Mouse (Mus musculus) midbrain, embryonic 10.5 days (tissue): ENCODE data around the gene Ezr. TPM values are rescaled to one million over a fixed set of nuclear protein-coding genes. Genes with fewer than 3 reads are reported as not detected.
A peak's percentile ranks its signal among the peaks of the same experiment; 100 is the strongest.
"Not testable (repeated sequence)": the region's sequence is repeated elsewhere in the genome, so short reads cannot be mapped to it uniquely, and the experiment has no call there.

Source experiments
- DNase-seq: peaks from one replicate; pipeline ENCODE4 v3.0.0-alpha.2; 2017; ENCODE audit warnings: low spot score
- H3K27ac ChIP-seq: fragments of 300-500 bp; sonication (generic); replicated peaks from 2 replicates; pipeline ENCODE4 v1.5.1; 2016; ENCODE audit warnings: mild to moderate bottlenecking
- H3K27me3 ChIP-seq: fragments of 300-500 bp; sonication (generic); 2 replicates; pipeline ENCODE4 v1.6.1; 2016; ENCODE audit warnings: low read depth, mild to moderate bottlenecking; ENCODE audit not compliant: poor library complexity, severe bottlenecking
- H3K36me3 ChIP-seq: fragments of 300-500 bp; sonication (generic); 2 replicates; pipeline ENCODE4 v1.6.1; 2016; ENCODE audit warnings: mild to moderate bottlenecking, moderate library complexity
- H3K4me1 ChIP-seq: fragments of 300-500 bp; sonication (generic); 2 replicates; pipeline ENCODE4 v1.6.1; 2016
- H3K4me3 ChIP-seq: fragments of 300-500 bp; sonication (generic); 2 replicates; pipeline ENCODE4 v1.5.1; 2016; ENCODE audit warnings: mild to moderate bottlenecking, moderate library complexity
- H3K9me3 ChIP-seq: fragments of 300-500 bp; sonication (generic); replicated peaks from 2 replicates; pipeline ENCODE4 v1.6.1; 2016; ENCODE audit warnings: mild to moderate bottlenecking
- WGBS: fragments of 180-500 bp; shearing (Covaris S2); methylation state at CpG from one replicate; pipeline ENCODE4 v1.1.7; 2016; 5-methylcytosine and 5-hydroxymethylcytosine counted together
- polyA plus RNA-seq: library from polyadenylated mRNA; unstranded; fragments of >200 nt; fragmentation: Nextera tagmentation; extraction: Ambion mirVana; gene quantifications from 2 replicates; pipeline ENCODE4 v1.2.1, GENCODE M21; 2016

The Ezr gene
- polyA plus RNA-seq, 1 experiment from 2014 or later, result 56.7 TPM

DNA sequence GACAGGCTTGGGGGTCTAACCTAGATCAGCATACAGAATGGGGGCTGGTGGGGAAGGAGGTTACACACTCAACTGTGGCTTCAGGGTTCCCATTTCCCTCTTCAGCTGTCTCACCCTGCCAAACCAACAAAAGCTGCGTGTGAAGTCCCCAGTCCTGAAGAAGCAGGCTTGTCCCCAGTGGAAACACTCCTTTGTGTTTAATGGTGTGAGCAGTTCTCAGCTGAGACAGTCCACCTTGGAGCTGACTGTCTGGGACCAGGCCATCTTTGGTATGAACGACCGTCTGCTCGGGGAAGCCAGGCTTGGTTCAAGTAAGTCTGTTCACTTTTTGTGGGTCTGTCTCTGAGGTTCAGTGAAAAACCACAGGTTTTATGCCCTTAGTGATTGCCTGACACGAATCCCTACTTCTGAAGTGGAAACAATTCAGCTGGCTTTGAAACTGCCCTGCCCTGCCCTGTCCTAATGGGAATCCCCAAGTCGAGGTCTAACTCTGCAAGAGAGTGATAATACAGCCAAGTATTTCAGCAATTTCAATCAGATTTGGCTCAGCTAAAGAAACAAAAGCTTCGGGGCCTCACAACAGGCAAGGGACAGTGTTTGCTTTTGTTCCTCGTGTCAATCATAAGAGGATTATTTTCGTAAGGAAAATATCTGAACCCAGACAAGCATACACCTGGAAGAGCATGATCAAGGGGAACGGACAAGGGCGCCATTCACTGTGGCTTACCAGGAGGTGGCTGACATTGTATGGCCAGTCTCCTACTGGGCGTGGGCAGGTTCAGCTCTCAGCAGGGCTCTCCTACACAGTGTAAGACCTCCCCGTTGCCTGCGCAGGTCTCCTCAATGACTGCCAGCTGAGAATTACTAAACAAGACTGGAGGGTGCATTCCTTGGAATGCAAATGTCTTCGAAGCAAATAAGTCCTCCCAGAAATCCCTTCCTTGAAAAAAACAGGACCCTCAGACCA, 46.0 kb downstream of the Ezr start:
- DNase-seq, result peak; percentile 43
- no peaks in the 10 kb centered on the region for H3K9me3 ChIP-seq
- no peak overlapping the region for H3K4me3 ChIP-seq
- WGBS, result 25% methylated on average over 15 of the region's 15 CpGs
- peaks cover 45% of the 10 kb centered on the region for H3K4me1 ChIP-seq
- H3K36me3 ChIP-seq, result peaks cover 30% of the 10 kb centered on the region
- H3K27me3 ChIP-seq, result no peaks in the 10 kb centered on the region; the same call in 1 of the 2 replicates
- H3K27ac ChIP-seq, result peak overlapping the region; percentile 57; the same call in 1 of the 2 replicates

- no peak overlapping the region for H3K27ac ChIP-seq
- peaks cover 28% of the 10 kb centered on the region for H3K4me1 ChIP-seq
- DNase-seq, result peak; percentile 9
- H3K4me3 ChIP-seq, result no peak overlapping the region
- H3K27me3 ChIP-seq, result no peaks in the 10 kb centered on the region; the same call in 1 of the 2 replicates
- peaks cover 13% of the 10 kb centered on the region for H3K36me3 ChIP-seq
- no peaks in the 10 kb centered on the region for H3K9me3 ChIP-seq
- WGBS, result 92% methylated on average over 12 of the region's 12 CpGs
Measured at GRCm38 (mm10) chr17:6734746-6735441, 47.7 kb downstream of the Ezr start.

- H3K27me3 ChIP-seq, result no peaks in the 10 kb centered on the region; the same call in 1 of the 2 replicates
- no peak overlapping the region for H3K27ac ChIP-seq
- H3K36me3 ChIP-seq, result no peaks in the 10 kb centered on the region
- peaks cover 34% of the 10 kb centered on the region for H3K4me1 ChIP-seq
- H3K4me3 ChIP-seq, result no peak overlapping the region
- 92% methylated on average over 10 of the region's 10 CpGs for WGBS
- no peak for DNase-seq
- H3K9me3 ChIP-seq, result no peaks in the 10 kb centered on the region
Measured at GRCm38 (mm10) chr17:6733322-6733875, 49.2 kb downstream of the Ezr start.

- peak; percentile 11 for DNase-seq
- Histone ChIP-seq H3K36me3 (no peaks in the 10 kb centered on the region), H3K4me1 (peaks cover 31% of the 10 kb centered on the region), H3K9me3 (no peaks in the 10 kb centered on the region), H3K27me3 (no peaks in the 10 kb centered on the region; the same call in 1 of the 2 replicates), H3K27ac (no peak overlapping the region), H3K4me3 (no peak overlapping the region)
- 92% methylated on average over 4 of the region's 4 CpGs for WGBS
Measured at GRCm38 (mm10) chr17:6732665-6733064, 49.9 kb downstream of the Ezr start.

- peaks cover 21% of the 10 kb centered on the region for H3K4me1 ChIP-seq
- no peak for DNase-seq
- no peaks in the 10 kb centered on the region for H3K36me3 ChIP-seq
- no peaks in the 10 kb centered on the region; the same call in 1 of the 2 replicates for H3K27me3 ChIP-seq
- WGBS, result 82% methylated on average over 12 of the region's 12 CpGs
- H3K4me3 ChIP-seq, result no peak overlapping the region
- no peak overlapping the region for H3K27ac ChIP-seq
- H3K9me3 ChIP-seq, result no peaks in the 10 kb centered on the region
Measured at GRCm38 (mm10) chr17:6731634-6732033, 51.0 kb downstream of the Ezr start.

GRCm38 (mm10) chr17:6731132-6731531, 51.5 kb downstream of the Ezr start:
- Histone ChIP-seq H3K4me1 (peaks cover 16% of the 10 kb centered on the region), H3K36me3 (no peaks in the 10 kb centered on the region), H3K4me3 (no peak overlapping the region), H3K9me3 (no peaks in the 10 kb centered on the region), H3K27me3 (no peaks in the 10 kb centered on the region; the same call in 1 of the 2 replicates), H3K27ac (no peak overlapping the region)
- WGBS, result 84% methylated on average over 8 of the region's 8 CpGs
- DNase-seq, result no peak

DNA sequence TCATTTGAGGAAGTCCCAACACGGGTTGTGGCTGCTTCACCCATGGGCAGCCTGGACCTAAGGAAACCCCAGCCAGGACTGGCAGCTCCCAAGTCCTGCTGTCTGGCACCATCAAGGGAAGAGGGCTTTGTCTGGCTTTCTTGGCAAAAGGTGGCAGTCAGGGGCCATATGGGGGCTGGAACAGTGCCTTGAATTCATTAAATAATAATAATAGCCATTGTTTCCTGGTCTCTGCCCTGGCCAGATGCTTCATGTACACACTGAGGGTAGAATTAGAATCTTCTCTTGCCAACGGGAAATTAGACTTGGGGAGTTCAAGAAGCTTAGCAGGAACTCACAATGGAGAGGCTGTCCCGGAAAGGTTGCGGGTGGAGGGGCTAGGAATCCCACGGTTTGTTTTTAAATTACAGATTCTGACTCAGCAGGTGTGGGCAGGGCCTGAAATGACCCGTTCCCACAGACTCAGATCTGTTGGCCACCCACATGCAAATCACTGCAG, 53.3 kb downstream of the Ezr start:
- DNase-seq, result peak; percentile 15
- WGBS, result 23% methylated on average over 6 of the region's 6 CpGs
- H3K27ac ChIP-seq, result no peak overlapping the region; the same call in 1 of the 2 replicates

DNA sequence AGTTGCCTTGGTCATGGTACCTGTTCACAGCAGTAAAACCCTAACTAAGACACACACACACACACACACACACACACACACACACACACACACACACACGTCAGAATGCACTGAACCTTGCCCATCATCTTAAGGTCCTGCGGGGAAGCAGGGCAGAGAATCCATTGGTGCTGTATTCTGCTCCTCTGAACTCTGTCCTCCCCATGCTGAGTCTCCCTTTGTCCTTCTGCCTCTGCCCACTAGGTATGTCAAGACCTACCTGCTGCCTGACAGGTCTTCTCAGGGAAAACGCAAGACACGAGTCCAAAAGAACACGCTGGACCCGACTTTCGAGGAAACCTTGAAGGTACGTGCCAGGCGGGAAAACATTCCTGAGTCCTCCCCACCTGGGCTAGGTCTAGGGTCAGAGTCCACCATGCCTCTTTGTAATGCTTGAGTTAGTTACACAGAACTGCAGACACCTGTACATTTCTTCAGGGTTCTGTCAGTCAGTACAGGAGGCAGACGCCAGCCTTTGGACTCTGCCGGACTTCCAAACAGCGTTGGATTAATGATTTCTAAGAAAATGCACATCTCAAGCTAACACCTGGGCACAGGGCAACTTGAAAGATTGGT, 54.5 kb downstream of the Ezr start:
- no peak overlapping the region for H3K27ac ChIP-seq
- H3K4me1 ChIP-seq, result peaks cover 11% of the 10 kb centered on the region
- no peak overlapping the region for H3K4me3 ChIP-seq
- no peaks in the 10 kb centered on the region for H3K36me3 ChIP-seq
- H3K9me3 ChIP-seq, result no peaks in the 10 kb centered on the region
- WGBS, result 97% methylated on average over 12 of the region's 12 CpGs
- no peak for DNase-seq
- no peaks in the 10 kb centered on the region for H3K27me3 ChIP-seq

More for the DNA sequence above, 53.3 kb downstream of the Ezr start:
- H3K9me3 ChIP-seq, result no peaks in the 10 kb centered on the region
- peaks cover 11% of the 10 kb centered on the region for H3K4me1 ChIP-seq
- no peaks in the 10 kb centered on the region for H3K36me3 ChIP-seq
- no peaks in the 10 kb centered on the region for H3K27me3 ChIP-seq
- H3K4me3 ChIP-seq, result no peak overlapping the region

- DNase-seq, H3K36me3 ChIP-seq, H3K9me3 ChIP-seq, H3K27me3 ChIP-seq, H3K27ac ChIP-seq, H3K4me3 ChIP-seq, H3K4me1 ChIP-seq: not testable (repeated sequence)
- 87% methylated on average over 8 of the region's 8 CpGs for WGBS
Measured at GRCm38 (mm10) chr17:6713944-6714343, 68.6 kb downstream of the Ezr start.

DNA sequence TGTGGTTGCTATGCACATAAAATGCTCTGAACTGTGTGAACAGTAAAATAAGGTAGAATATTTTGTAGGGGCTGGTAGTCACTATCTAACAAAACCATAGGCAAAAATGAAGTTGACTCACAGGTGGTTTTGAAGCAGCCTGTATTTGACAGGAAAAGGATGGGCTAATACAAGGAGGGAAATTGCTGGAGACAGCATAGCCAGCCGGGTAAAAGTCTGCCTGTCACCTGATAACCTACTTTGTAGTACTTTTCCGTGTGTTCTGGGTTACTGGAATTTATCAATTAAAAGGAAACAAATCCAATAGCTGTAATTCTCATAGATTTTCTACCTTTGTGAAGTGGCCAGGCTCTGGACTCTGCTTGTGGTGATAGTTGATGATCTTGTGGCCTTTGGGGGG, 69.1 kb downstream of the Ezr start:
- not testable (repeated sequence) for H3K36me3 ChIP-seq, H3K4me1 ChIP-seq, H3K27me3 ChIP-seq, DNase-seq, H3K4me3 ChIP-seq, H3K27ac ChIP-seq, H3K9me3 ChIP-seq
- 88% methylated on average over 2 of the region's 2 CpGs for WGBS

- H3K4me1 ChIP-seq, DNase-seq, H3K9me3 ChIP-seq, H3K4me3 ChIP-seq, H3K27me3 ChIP-seq, H3K36me3 ChIP-seq, H3K27ac ChIP-seq: not testable (repeated sequence)
- 69% methylated on average over 2 of the region's 2 CpGs for WGBS
Measured at GRCm38 (mm10) chr17:6708194-6708593, 74.4 kb downstream of the Ezr start.

GRCm38 (mm10) chr17:6707422-6707821, 75.2 kb downstream of the Ezr start:
- 93% methylated on average over 5 of the region's 5 CpGs for WGBS
- not testable (repeated sequence) for DNase-seq, H3K27ac ChIP-seq

More at GRCm38 (mm10) chr17:6707422-6707821, 75.2 kb downstream of the Ezr start:
- H3K4me3 ChIP-seq, H3K9me3 ChIP-seq, H3K4me1 ChIP-seq, H3K27me3 ChIP-seq, H3K36me3 ChIP-seq: not testable (repeated sequence)
